Mouse (Mus musculus) Patski (cell line): ENCODE results near the gene Pdzd2. TPM values are rescaled to one million over a fixed set of nuclear protein-coding genes. Genes with fewer than 3 reads are reported as not detected.
"Not testable (repeated sequence)": the region's sequence is repeated elsewhere in the genome, so short reads cannot be mapped to it uniquely, and the experiment has no call there.

Experiments used
- ATAC-seq: fragments of 100-300 bp; one replicate; pipeline ENCODE4 v1.8.0; 2021
- CTCF ChIA-PET: fragments of 350-600 bp; sonication (Branson Sonifier 250); formaldehyde crosslinking; loops from one replicate; lab custom pipeline; 2022; ENCODE audit warnings: inconsistent platforms; lab: Charles Lee
- POLR2A ChIA-PET: fragments of 350-600 bp; sonication (Branson Sonifier 250); formaldehyde crosslinking; loops from one replicate; lab custom pipeline; 2022; ENCODE audit warnings: antibody characterized with exemption, inconsistent platforms; lab: Charles Lee
- DNase-seq: peaks from one replicate; pipeline ENCODE4 v3.0.0-alpha.2; 2011; ENCODE audit warnings: low read depth, low spot score
- H3K27me3 ChIP-seq: fragments of 371-371 bp; one replicate; pipeline ENCODE4 v1.5.1; 2021
- CTCF ChIP-seq: fragments of 100-300 bp; IDR thresholded peaks from one replicate; pipeline ENCODE4 v1.5.1; 2021
- in situ Hi-C: fragments of 300-500 bp; cut with MboI; formaldehyde crosslinking; loops from 3 replicates; pipeline ENCODE4 v1.11.1; 2018; ENCODE audit warnings: low pct_unique_long_range_greater_than_20kb, mixed read lengths
- polyA plus RNA-seq: library from polyadenylated mRNA; unstranded; gene quantifications from one replicate; pipeline ENCODE4 v1.2.3, GENCODE M21; 2021

Pdzd2 gene
- polyA plus RNA-seq, 1 experiment from 2014 or later: 0.10 TPM

DNA sequence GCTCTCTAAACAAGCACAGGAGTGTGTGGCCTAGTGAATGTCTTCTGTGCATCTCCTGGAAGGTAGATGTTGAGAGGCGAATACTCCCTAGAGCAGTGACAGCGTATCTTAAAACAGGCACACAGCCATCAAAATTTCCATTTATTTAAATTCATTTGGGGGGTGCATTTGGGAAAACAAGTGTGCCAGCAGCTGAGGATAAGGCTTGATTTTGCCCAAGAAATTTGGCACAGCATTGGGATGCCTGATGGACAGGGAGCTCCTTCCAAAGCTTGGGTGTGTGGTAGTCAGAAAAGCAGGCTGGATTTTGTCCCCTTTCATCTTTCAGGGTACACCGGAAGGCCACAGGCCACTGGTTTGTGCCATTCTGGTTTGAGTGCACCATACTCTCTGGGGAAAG, 369.6 kb downstream of the Pdzd2 start:
- ATAC-seq (no peak), DNase-seq (no peak)
- POLR2A ChIA-PET: interaction anchor here (0.7 kb wide), 1 partner anchor 8 kb away, joined by 4 read pairs; no protein-coding TSS in a partner anchor
- in situ Hi-C loops: loop anchor here (5.0 kb wide), 2 partner anchors 202 to 427 kb away; no protein-coding TSS in a partner anchor
- CTCF ChIA-PET: interaction anchor here (0.8 to 3.6 kb wide), 2 partner anchors 175 to 209 kb away, joined by 3 to 50 read pairs; no protein-coding TSS in a partner anchor
- no peak for TF ChIP-seq CTCF
- H3K27me3 ChIP-seq: no peaks in the 10 kb centered on the region

DNA sequence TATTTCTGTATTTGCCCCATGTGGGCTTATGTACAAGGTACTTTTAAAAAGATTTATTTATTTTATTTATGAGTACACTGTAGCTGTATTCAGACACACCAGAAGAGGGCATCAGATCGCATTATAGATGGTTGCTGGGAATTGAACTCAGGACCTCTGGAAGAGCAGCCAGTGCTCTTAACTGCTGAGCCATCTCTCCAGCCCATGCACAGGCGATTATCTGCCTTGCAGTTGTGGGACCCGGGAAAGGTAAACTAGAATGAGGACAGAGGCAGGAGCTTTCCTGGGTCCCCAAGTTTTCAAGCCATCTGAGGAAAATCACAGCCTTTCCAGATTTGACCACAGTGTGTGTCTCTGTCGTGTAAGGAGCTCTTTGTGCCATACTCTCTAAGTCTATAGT, 370.9 kb downstream of the Pdzd2 start:
- no peak for ATAC-seq
- POLR2A ChIA-PET: no interaction called here
- no peak for DNase-seq

DNA sequence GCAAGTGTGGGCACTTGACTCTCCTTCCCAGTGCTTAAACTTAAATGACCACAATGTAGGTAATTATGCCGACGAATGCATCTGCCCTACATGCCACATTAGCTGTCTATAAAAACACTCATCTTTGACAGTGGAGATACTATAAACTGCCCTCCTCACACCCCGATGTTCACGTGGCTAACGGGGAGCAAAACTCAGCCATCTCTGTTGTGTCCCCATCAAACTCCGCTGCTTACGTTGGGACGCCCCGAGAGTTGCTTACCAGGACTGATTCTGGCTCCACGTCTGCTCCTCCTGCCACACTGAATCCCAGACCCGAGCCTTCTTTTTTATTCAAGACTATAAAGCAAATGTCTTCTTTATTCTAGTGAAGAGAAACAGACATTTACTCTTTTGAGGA, 371.4 kb downstream of the Pdzd2 start:
- CTCF ChIA-PET: interaction anchor here (1.2 to 3.6 kb wide), 2 partner anchors 13 to 211 kb away, joined by 3 to 50 read pairs; no protein-coding TSS in a partner anchor
- no peaks in the 10 kb centered on the region for H3K27me3 ChIP-seq
- POLR2A ChIA-PET: no interaction called here
- ATAC-seq: no peak
- no peak for TF ChIP-seq CTCF
- DNase-seq: no peak
- in situ Hi-C loops: no loop called here

More for the DNA sequence above, 370.9 kb downstream of the Pdzd2 start:
- no peaks in the 10 kb centered on the region for H3K27me3 ChIP-seq
- TF ChIP-seq CTCF: no peak
- in situ Hi-C loops: no loop called here
- CTCF ChIA-PET: interaction anchor here (0.8 to 3.6 kb wide), 3 partner anchors 13 to 217 kb away, joined by 3 to 50 read pairs (median 3); no protein-coding TSS in a partner anchor

DNA sequence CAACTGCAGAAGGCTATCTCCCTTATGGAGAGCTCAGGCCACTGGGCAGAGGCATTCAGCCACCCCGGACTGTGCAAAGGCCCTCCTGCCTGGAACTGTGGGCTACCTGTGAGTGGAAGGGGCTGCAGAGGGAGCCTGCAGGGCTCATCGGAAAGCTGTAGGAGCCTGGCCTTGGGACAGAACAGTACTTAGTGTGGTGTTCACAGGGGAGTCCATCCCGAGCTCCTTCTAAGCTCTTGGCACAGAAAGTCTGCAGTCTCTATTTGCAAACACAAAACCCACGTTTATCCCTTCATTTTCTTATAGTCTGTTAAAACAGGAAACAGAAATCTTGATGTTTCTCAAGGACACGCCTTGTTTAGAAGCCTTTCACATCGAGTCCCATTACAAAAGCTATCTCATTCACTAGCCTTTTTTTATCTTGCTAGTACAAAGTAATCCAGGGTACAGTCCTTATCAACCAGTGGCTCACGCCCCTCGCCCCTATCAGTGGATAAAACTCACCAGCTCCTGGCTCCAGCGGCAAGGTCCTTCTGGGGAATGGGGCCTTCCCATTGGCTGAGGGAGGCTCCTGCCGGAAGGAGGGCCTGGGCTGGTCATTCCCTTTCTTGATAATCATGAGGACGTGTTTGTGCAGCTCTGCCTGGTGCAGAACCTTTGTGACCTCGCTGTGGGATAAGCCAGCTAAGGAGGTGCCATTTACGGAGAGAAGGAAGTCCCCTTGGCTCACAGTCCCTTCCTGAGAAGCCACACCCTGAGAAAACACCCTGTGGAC, 372.2 kb downstream of the Pdzd2 start:
- no peak for TF ChIP-seq CTCF
- no peak for DNase-seq
- in situ Hi-C loops: no loop called here
- ATAC-seq: no peak
- ChIA-PET CTCF (no interaction called here), POLR2A (no interaction called here)
- no peaks in the 10 kb centered on the region for H3K27me3 ChIP-seq

DNA sequence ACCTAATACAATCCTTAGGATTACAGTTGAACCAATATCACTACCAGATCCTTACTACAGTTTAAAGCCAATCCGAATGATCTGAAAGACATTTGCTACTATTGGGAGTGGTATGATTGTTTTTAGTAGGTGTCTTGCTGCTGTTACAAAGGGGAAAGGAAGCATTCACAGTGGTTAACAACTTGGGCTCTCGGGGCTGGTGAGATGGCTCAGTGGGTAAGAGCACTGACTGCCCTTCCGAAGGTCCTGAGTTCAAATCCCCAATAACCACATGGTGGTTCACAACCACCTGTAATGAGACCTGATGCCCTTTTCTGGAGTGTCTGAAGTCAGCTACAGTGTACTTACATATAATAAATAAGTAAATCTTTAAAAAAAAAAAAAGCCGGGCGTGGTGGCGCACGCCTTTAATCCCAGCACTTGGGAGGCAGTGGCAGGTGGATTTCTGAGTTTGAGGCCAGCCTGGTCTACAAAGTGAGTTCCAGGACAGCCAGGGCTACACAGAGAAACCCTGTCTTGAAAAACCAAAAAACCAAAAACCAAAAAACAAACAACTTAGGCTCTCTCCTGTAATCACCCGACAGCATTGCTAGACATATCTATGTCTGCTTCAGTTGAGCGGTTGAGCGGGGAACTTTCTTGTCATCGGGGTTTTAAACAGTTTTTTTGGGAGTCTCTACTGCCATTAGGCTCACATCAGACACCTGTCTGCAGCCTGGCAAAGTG, 373.0 kb downstream of the Pdzd2 start:
- CTCF ChIA-PET: interaction anchor here (1.4 to 1.6 kb wide), 2 partner anchors 211 to 428 kb away, joined by 3 read pairs; no protein-coding TSS in a partner anchor
- POLR2A ChIA-PET, H3K27me3 ChIP-seq, DNase-seq, in situ Hi-C loops, ATAC-seq: not testable (repeated sequence)

DNA sequence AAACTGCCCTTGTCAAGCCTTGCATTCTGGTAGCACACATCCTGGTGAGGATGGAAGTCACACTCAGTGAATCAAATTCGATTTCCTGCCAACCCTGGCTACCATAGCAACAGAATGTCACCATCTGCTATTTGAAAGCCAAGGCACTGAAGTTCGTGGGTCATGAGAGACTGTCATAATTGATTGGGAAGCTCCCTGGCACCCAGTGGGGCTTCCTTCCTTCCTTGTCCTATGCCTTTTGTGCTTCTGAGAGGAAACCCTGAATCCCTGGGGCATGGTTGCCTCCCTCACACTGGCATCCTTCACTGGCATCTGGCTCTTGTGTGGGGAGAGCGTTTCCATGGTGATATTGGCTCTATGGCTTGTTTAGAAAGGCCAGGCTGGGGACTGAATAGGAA, 373.7 kb downstream of the Pdzd2 start:
- no peaks in the 10 kb centered on the region for H3K27me3 ChIP-seq
- ChIA-PET POLR2A (no interaction called here), CTCF (interaction anchor here (1.4 to 1.6 kb wide), 2 partner anchors 211 to 429 kb away, joined by 3 read pairs; no protein-coding TSS in a partner anchor)
- ATAC-seq: no peak
- TF ChIP-seq CTCF: no peak
- in situ Hi-C loops: no loop called here
- DNase-seq: no peak

DNA sequence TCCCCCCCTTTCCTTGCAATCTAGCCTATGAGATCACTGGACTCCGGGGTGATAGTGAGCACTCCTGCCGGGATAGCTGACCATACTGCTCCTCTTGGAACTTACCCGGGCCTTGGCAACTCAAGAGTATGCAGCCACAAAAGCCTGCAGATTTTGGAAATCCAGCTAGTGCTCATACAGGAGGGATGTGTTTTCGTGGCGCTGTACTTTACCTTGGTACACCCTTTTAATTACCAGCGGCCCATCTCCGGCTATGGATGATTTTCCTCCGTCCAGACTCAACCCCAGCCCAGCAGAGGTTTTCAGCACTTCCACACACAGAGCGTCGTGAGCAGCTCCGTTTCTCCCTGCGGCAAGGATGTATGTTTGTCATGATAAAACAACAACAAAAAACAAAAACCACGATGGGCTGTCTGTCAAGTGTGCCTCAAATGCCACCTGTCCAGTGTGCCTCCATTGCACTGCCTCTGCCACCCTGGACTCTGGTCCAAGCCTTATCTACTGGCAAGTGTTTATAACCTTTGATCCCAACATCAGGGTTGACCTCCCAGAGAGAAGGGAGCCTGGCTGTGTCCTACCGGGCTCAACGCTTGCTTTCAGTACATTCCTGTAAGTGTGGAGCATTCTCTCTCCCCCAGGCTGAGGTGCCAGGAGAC, 374.2 kb downstream of the Pdzd2 start:
- ChIA-PET POLR2A (no interaction called here), CTCF (interaction anchor here (1.4 to 1.6 kb wide), 2 partner anchors 212 to 429 kb away, joined by 3 read pairs; no protein-coding TSS in a partner anchor)
- ATAC-seq (no peak), DNase-seq (no peak)
- H3K27me3 ChIP-seq: no peaks in the 10 kb centered on the region
- no peak for TF ChIP-seq CTCF
- in situ Hi-C loops: no loop called here

DNA sequence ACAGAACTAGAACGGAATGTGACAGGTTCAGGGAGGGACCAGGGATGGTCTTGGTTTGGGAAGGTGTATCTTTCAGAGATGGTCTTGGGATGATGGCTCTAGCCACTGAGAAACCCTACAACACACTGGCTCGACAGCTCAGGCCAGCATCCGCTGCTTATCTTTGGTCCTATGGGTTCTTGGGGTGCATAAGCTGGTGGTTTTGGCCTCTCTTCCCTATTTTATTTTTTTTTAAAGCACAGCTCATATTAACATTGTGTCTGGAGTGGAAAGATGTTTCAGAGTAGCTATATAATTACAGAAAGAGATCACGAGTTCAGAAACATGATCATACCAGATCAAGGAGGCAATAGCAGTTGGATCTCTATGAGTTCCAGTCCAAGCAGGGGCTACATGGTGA, 375.6 kb downstream of the Pdzd2 start:
- ChIA-PET CTCF (interaction anchor here (0.9 to 2.4 kb wide), 4 partner anchors 24 to 222 kb away, joined by 3 to 7 read pairs (median 4); no protein-coding TSS in a partner anchor), POLR2A (no interaction called here)
- no peak for DNase-seq
- H3K27me3 ChIP-seq: no peaks in the 10 kb centered on the region
- no peak for TF ChIP-seq CTCF
- ATAC-seq: no peak
- in situ Hi-C loops: no loop called here

DNA sequence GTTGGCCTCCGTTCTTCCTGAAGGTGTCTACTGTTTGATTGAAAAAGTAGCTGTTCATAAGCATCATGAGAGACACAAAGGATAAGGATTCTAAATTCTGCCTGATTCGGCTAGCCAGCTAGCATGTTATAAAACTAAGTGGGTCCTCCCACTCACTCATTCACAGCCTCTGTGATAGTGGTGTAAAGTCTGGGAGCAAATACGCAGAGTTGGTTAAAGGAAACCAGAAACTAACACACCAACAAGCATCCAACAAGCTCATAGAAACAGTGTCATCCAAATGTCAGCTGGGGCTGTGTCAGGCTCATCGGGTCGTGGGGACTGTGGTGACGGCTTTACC, 377.1 kb downstream of the Pdzd2 start:
- in situ Hi-C loops: no loop called here
- ATAC-seq: no peak
- DNase-seq: no peak
- POLR2A ChIA-PET: no interaction called here
- TF ChIP-seq CTCF: no peak
- CTCF ChIA-PET: interaction anchor here (1.9 to 2.4 kb wide), 3 partner anchors 9 to 215 kb away, joined by 5 to 7 read pairs (median 7); no protein-coding TSS in a partner anchor
- no peaks in the 10 kb centered on the region for H3K27me3 ChIP-seq
